Mouse (Mus musculus): ENCODE measurements at regions not wholly inside any gene's neighbourhood (a gene's known extent, or its start where the extent isn't known, plus 50 kb on each side); places are given as distances from the start of the nearest gene placed in this dataset.

- DNase-seq (ENCODE audit: low spot score in 2 of 2), result peak; percentile 20 to 36
These were observed 409.7 kb downstream of the Zfp704 start for GRCm38 (mm10) chr3:9200156-9200555.

- DNase-seq (ENCODE audit: low spot score in 2 of 2), result no peak
These were observed 411.1 kb downstream of the Zfp704 start for GRCm38 (mm10) chr3:9198652-9199332.

GRCm38 (mm10) chr3:9195781-9196180, 414.1 kb downstream of the Zfp704 start:
- DNase-seq (ENCODE audit: low spot score in 2 of 2), result no peak

GRCm38 (mm10) chr3:9189366-9190287, 420.3 kb downstream of the Zfp704 start:
- peak; percentile 59 to 67 for DNase-seq (ENCODE audit: low spot score in 2 of 2)

- DNase-seq (ENCODE audit: low spot score in 2 of 2), result no peak
These were observed 423.3 kb downstream of the Zfp704 start for GRCm38 (mm10) chr3:9186364-9187120.

- DNase-seq (ENCODE audit: low spot score in 2 of 2), result no peak
These were observed 428.3 kb downstream of the Zfp704 start for GRCm38 (mm10) chr3:9181576-9181975.

GRCm38 (mm10) chr3:9179641-9180040, 430.2 kb downstream of the Zfp704 start:
- DNase-seq (ENCODE audit: low spot score in 2 of 2), result no peak

GRCm38 (mm10) chr3:9174517-9174832, 435.4 kb downstream of the Zfp704 start:
- no peak for DNase-seq (ENCODE audit: low spot score in 2 of 2)

GRCm38 (mm10) chr3:9173643-9174516, 436.0 kb downstream of the Zfp704 start:
- peak; percentile 25 to 55 for DNase-seq (ENCODE audit: low spot score in 2 of 2)

GRCm38 (mm10) chr3:9171970-9172369, 437.9 kb downstream of the Zfp704 start:
- no peak for DNase-seq (ENCODE audit: low spot score in 2 of 2)

GRCm38 (mm10) chr3:9168955-9169354, 440.9 kb downstream of the Zfp704 start:
- no peak for DNase-seq (ENCODE audit: low spot score in 2 of 2)

- no peak for DNase-seq (ENCODE audit: low spot score in 2 of 2)
These were observed 450.8 kb downstream of the Zfp704 start for GRCm38 (mm10) chr3:9159073-9159472.

- no peak for DNase-seq (ENCODE audit: low spot score in 2 of 2)
These were observed 455.7 kb downstream of the Zfp704 start for GRCm38 (mm10) chr3:9154172-9154571.

GRCm38 (mm10) chr3:9153690-9154089, 456.2 kb downstream of the Zfp704 start:
- DNase-seq (ENCODE audit: low spot score in 2 of 2), result no peak

GRCm38 (mm10) chr3:9152256-9152655, 457.6 kb downstream of the Zfp704 start:
- no peak for DNase-seq (ENCODE audit: low spot score in 2 of 2)

GRCm38 (mm10) chr3:9151590-9151989, 458.3 kb downstream of the Zfp704 start:
- no peak for DNase-seq (ENCODE audit: low spot score in 2 of 2)

- no peak for DNase-seq (ENCODE audit: low spot score in 2 of 2)
These were observed 461.3 kb downstream of the Zfp704 start for GRCm38 (mm10) chr3:9148605-9149004.

- no peak for DNase-seq (ENCODE audit: low spot score in 2 of 2)
These were observed 463.4 kb downstream of the Zfp704 start for GRCm38 (mm10) chr3:9146481-9146880.

- no peak for DNase-seq (ENCODE audit: low spot score in 2 of 2)
These were observed 464.3 kb downstream of the Zfp704 start for GRCm38 (mm10) chr3:9145612-9146011.

- no peak for DNase-seq (ENCODE audit: low spot score in 2 of 2)
These were observed 468.0 kb downstream of the Zfp704 start for GRCm38 (mm10) chr3:9141836-9142235.

GRCm38 (mm10) chr3:9137131-9137874, 472.6 kb downstream of the Zfp704 start:
- DNase-seq (ENCODE audit: low spot score in 2 of 2), result no peak

Measured in frontal cortex, postnatal 10 days (tissue).